Mouse (Mus musculus): ENCODE results near the gene Psors1c2. TPM values are rescaled to one million over a fixed set of nuclear protein-coding genes. Genes with fewer than 3 reads are reported as not detected.

Psors1c2 gene
- polyA plus RNA-seq, 1 experiment from 2014 or later = 0.47 TPM

DNA sequence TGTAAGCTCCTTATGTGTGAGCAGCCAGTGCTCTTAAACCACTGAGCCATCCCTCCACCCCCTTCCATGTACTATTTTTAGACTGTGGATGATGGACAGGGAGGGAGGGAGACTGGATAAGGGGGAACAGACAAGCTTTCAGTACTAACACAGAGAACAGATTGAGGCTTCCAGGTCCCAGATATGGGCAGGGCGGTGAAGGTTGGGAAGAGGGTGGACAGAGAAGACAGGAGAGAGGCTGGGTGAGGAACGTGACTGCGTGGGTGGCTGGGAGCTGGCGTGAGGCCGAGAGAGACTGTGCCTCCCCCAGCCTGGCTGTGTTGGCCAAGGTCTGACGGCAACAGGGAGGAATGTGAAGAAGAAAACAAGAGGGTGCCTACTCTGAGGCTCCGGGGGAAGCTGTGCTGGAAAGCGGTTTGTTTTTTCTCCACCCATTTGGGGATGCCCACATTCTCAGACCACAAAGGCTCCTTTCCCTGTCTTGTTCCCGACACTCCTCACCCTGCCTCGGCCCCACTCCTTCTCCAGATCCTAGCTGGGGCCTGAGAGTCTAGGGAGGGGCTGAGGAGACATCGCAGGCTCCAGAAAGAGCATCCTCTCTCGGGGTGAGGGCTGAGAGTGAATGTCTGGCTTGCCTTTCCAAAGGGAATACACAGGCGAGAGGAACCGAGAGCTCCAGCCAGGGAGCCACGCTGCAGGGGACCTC is 16.6 kb downstream of the Psors1c2 start:
- Histone ChIP-seq H3K27me3 (no peaks in the 10 kb centered on the region), H3K4me1 (replicated peaks) (peaks cover 13% of the 10 kb centered on the region; the same call in 1 of the 2 replicates), H3K4me3 (no peak overlapping the region), H3K27ac (replicated peaks) (no peak overlapping the region), H3K9ac (no peak overlapping the region), H3K36me3 (no peaks in the 10 kb centered on the region), H3K9me3 (no peaks in the 10 kb centered on the region), H3K4me2 (no peak overlapping the region)
- ATAC-seq (ENCODE audit: low read depth) = no peak
- 62% methylated on average over 15 of the region's 15 CpGs for WGBS

DNA sequence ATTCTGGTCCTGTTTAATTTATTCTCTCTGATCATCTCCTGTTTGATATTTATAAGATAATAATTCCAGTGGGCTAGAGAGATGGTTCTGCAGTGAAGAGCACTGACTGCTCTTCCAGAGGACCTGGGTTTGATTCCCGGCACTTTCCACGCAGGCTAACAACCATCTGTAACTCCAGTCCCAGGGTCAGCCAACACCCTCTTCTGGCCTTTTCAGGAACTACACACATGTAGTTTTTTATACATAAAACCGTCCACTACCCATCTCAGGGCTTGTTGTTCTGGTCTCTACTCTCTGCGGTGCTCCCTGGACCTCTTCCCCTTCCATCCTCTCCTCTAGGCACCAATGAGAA is 17.1 kb downstream of the Psors1c2 start:
- Histone ChIP-seq H3K9ac (no peak overlapping the region), H3K9me3 (no peaks in the 10 kb centered on the region), H3K27me3 (no peaks in the 10 kb centered on the region), H3K4me2 (no peak overlapping the region), H3K4me1 (replicated peaks) (peaks cover 13% of the 10 kb centered on the region; the same call in 1 of the 2 replicates), H3K27ac (replicated peaks) (no peak overlapping the region), H3K36me3 (no peaks in the 10 kb centered on the region), H3K4me3 (no peak overlapping the region)
- no peak for ATAC-seq (ENCODE audit: low read depth)
- WGBS = 95% methylated on average over 4 of the region's 4 CpGs

DNA sequence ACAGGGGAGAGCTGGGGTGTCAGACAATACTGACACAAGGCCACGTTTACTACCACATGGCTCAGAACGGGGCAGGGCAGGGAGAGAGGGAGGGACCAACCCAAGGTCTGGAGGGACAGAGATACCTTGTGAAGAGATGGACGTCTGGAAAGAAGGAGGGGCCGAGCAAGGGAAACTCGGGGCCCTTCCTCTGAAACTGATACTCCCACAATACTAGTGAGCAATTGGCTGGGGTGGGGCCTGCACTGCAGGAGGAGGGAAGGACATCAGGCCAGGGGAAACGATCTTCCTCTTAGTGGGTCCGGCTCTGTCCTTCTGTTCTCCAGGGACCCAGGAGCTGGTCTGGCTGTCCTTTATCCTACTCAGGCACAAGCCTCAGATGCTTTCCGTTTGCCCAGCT is 17.9 kb downstream of the Psors1c2 start:
- H3K36me3 ChIP-seq = no peaks in the 10 kb centered on the region
- H3K4me2 ChIP-seq = no peak overlapping the region
- H3K9me3 ChIP-seq = no peaks in the 10 kb centered on the region

DNA sequence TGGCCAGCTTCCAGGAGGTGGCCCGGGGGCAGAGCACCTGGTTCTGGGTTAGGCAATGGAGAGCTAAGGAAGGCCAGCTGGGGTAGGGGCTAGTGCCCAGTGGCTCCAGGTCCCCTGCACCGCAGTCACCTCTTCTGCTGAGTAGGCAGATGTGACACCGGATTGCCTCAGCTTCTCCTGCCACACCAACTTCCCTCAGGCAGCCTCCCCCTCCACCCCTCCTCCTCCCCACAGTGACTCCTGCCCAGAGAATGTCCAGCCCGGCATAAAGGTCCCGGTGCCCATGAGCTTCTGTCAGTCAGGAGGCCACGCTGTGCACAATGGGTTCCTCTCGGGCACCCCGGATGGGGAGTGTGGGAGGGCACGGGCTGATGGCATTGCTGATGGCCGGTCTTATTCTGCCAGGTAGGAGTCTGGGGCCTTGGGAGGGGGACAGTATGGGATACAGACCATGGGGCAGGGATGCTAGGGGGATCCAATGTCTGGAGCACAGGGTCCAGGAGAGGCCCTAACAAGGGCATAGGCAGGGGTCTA is 18.9 kb downstream of the Psors1c2 start, which contains the start of gene Cdsn:
TSS of gene Cdsn (plus strand) at position 248 of the 534 bp plus-strand sequence.
- H3K9me3 ChIP-seq = no peaks in the 10 kb centered on the region
- 80% methylated on average over 10 of the region's 10 CpGs for WGBS
- no peak within 1 kb of the TSS for H3K4me2 ChIP-seq
- H3K4me3 ChIP-seq = no peak within 1 kb of the TSS
- no peak within 1 kb of the TSS for H3K9ac ChIP-seq
- H3K27ac ChIP-seq (replicated peaks) = no peak within 1 kb of the TSS
- peaks cover 4% of the 10 kb centered on the region; the same call in 1 of the 2 replicates for H3K4me1 ChIP-seq (replicated peaks)
- no peaks in the 10 kb centered on the region for H3K27me3 ChIP-seq
- ATAC-seq (ENCODE audit: low read depth) = no peak
- H3K36me3 ChIP-seq = no peaks in the 10 kb centered on the region

More for the DNA sequence above, 17.9 kb downstream of the Psors1c2 start:
- H3K9ac ChIP-seq = no peak overlapping the region
- WGBS = 49% methylated on average over 8 of the region's 8 CpGs
- ATAC-seq (ENCODE audit: low read depth) = no peak
- peaks cover 13% of the 10 kb centered on the region; the same call in 1 of the 2 replicates for H3K4me1 ChIP-seq (replicated peaks)
- no peak overlapping the region for H3K4me3 ChIP-seq
- no peaks in the 10 kb centered on the region for H3K27me3 ChIP-seq
- no peak overlapping the region for H3K27ac ChIP-seq (replicated peaks)

DNA sequence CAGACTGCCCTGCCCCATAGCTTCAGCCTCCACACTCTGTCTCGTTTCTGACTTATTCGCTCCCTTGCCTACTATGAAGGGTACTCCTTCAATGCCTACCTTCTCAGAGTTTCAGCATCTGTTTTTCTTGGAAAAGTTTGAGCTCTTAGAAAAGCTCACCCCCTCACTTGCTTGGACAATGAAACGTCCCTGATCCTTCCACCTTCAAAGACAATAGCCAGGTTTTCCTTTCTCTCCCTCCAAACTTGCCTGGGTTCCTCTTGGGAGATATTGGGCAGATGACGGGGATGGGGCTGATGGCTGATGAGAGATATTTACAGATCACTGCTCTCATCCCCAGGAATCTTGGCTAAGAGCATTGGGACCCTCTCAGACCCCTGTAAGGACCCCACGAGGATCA is 21.3 kb downstream of the Psors1c2 start:
- Histone ChIP-seq H3K4me3 (no peak overlapping the region), H3K9me3 (no peaks in the 10 kb centered on the region), H3K27me3 (no peaks in the 10 kb centered on the region), H3K9ac (no peak overlapping the region), H3K4me2 (no peak overlapping the region), H3K36me3 (no peaks in the 10 kb centered on the region), H3K4me1 (replicated peaks) (no peaks in the 10 kb centered on the region), H3K27ac (replicated peaks) (no peak overlapping the region)
- ATAC-seq (ENCODE audit: low read depth) = no peak
- WGBS = 87% methylated on average over 5 of the region's 5 CpGs

DNA sequence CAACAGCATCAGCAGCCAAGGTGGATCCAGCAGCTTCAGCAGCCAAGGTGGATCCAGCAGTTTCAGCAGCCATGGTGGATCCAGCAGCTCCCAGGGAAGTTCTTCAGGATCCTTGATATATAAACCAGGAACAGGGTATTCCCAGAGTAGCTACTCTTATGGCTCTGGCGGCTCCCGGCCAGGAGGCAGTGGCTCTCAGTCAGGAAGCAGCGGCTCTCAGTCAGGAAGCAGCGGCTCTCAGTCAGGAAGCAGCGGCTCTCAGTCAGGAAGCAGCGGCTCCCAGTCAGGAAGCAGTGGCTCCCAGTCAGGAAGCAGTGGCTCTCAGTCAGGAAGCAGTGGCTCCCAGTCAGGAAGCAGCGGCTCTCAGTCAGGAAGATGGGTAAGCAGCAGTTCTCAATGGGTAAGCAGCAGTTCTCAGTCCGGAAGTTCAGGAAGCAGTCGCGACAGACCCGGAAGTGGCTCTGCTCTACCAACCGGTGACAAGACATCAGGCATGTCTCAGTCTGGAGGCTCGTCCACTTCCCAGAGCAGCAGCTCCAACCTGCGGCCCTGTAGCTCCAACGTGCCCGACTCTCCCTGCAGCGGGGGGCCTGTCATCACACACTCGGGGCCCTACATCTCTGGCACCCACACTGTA is 21.9 kb downstream of the Psors1c2 start:
- no peaks in the 10 kb centered on the region for H3K4me1 ChIP-seq (replicated peaks)
- WGBS = 91% methylated on average over 18 of the region's 18 CpGs
- ATAC-seq (ENCODE audit: low read depth) = no peak
- H3K27me3 ChIP-seq = no peaks in the 10 kb centered on the region
- H3K9ac ChIP-seq = no peak overlapping the region
- H3K4me2 ChIP-seq = no peak overlapping the region
- no peaks in the 10 kb centered on the region for H3K9me3 ChIP-seq
- no peak overlapping the region for H3K4me3 ChIP-seq
- H3K27ac ChIP-seq (replicated peaks) = no peak overlapping the region
- H3K36me3 ChIP-seq = no peaks in the 10 kb centered on the region

DNA sequence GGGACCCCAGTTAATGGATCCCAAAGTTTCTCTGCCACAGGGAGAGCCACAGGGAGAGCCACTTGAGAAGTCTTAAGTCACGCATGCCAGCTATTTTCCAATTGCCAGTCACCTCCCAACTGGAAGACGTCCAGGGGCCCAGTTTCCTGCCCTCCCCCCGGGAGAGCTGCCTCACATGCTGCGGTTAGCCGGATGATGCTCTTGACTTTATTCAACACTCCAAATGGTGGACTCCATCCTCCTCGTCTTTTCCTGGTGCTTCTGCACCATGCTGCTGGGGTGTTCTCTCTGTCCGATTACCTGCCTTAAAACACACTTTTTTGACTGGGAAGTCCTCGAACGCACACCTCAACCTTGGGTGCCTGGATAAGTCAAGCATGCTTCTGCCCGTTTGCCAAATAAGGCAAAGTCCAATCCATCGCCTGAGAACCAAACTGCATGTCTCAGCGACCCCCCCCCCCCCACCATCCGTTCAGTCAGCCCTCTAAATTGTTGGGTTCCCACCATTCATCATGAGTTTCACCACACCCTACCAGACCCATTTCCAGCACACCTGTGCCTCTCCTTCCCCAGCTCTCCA is 23.3 kb downstream of the Psors1c2 start:
- Histone ChIP-seq H3K4me3 (no peak overlapping the region), H3K27ac (replicated peaks) (no peak overlapping the region), H3K27me3 (no peaks in the 10 kb centered on the region), H3K4me1 (replicated peaks) (0 out of 2 replicates have a peak, but pooled peaks cover 2% of the 10 kb centered on the region), H3K9ac (no peak overlapping the region), H3K4me2 (no peak overlapping the region), H3K9me3 (no peaks in the 10 kb centered on the region), H3K36me3 (no peaks in the 10 kb centered on the region)
- no peak for ATAC-seq (ENCODE audit: low read depth)
- 90% methylated on average over 13 of the region's 13 CpGs for WGBS

DNA sequence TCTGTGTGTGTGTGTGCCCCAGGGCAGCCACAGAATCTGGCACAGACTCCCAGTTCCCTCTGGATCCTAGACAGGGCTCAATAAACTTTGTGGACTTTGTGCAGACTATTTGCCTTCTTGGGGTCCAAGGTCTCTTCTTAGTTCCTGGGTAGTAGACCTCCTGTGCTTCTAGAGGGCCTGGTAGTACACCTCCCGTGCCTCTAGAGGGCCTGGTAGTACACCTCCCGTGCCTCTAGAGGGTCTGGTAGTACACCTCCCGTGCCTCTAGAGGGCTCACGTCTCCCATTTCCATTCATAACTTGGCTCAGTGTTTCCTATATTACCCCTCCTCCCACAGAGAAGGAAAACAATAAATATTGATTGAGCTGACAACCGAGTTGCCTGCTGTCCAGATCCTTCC is 23.8 kb downstream of the Psors1c2 start:
- H3K36me3 ChIP-seq = no peaks in the 10 kb centered on the region
- no peak overlapping the region for H3K27ac ChIP-seq (replicated peaks)
- WGBS = 27% methylated on average over 5 of the region's 5 CpGs
- ATAC-seq (ENCODE audit: low read depth) = no peak
- no peaks in the 10 kb centered on the region for H3K9me3 ChIP-seq
- no peak overlapping the region for H3K4me2 ChIP-seq
- 0 out of 2 replicates have a peak, but pooled peaks cover 3% of the 10 kb centered on the region for H3K4me1 ChIP-seq (replicated peaks)
- H3K27me3 ChIP-seq = no peaks in the 10 kb centered on the region
- no peak overlapping the region for H3K9ac ChIP-seq
- no peak overlapping the region for H3K4me3 ChIP-seq

DNA sequence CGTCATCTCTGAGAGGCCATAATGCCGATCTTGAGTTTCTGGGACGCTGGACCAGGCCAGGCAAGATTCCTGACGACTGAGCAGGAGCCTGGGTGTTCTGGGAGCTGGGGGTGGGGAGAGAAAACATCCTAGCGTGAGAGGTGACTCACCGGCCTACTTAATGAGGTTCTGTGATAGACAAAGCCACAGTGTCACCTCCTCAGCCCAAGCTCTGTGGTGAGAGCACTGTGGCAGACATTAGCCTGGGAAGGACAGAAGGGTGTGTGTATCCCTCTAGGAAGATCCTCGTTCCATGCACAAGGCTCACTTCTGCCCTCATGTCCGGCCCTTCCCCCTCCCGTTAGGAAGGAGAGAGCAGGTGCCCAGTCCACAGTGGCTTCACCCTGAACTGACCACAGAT is 24.4 kb downstream of the Psors1c2 start:
- H3K9ac ChIP-seq = no peak overlapping the region
- 0 out of 2 replicates have a peak overlapping the region, but pooled peaks have one; percentile 0 for H3K27ac ChIP-seq (replicated peaks)
- no peak overlapping the region for H3K4me3 ChIP-seq
- H3K9me3 ChIP-seq = no peaks in the 10 kb centered on the region
- H3K4me1 ChIP-seq (replicated peaks) = 0 out of 2 replicates have a peak, but pooled peaks cover 3% of the 10 kb centered on the region
- ATAC-seq (ENCODE audit: low read depth) = no peak
- no peaks in the 10 kb centered on the region for H3K27me3 ChIP-seq
- WGBS = 75% methylated on average over 9 of the region's 9 CpGs
- no peak overlapping the region for H3K4me2 ChIP-seq
- no peaks in the 10 kb centered on the region for H3K36me3 ChIP-seq

DNA sequence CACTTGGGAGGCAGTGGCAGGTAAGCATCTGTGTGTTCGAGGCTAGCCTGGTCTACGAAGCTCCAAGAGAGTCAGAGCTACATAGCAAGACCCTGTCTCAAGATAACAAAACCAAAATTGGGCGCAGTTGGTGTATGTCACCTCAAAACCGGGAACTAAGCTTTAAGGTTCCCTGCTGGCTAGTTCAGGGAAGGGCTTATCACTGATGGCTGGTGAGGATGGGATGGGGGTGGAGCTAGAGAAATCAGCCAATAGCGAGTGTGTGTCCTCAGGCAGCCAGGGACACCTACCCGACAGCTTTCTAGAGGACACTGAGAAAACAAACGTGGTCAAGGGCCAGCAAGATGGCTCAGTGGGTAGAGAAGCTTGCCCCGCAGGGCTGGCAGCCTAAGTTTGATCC is 25.2 kb downstream of the Psors1c2 start:
- no peak overlapping the region for H3K4me3 ChIP-seq
- H3K36me3 ChIP-seq = no peaks in the 10 kb centered on the region
- H3K4me1 ChIP-seq (replicated peaks) = 0 out of 2 replicates have a peak, but pooled peaks cover 3% of the 10 kb centered on the region
- no peak overlapping the region for H3K9ac ChIP-seq
- H3K4me2 ChIP-seq = no peak overlapping the region
- H3K27me3 ChIP-seq = no peaks in the 10 kb centered on the region
- no peak overlapping the region for H3K27ac ChIP-seq (replicated peaks)
- WGBS = 65% methylated on average over 8 of the region's 8 CpGs
- no peak for ATAC-seq (ENCODE audit: low read depth)
- no peaks in the 10 kb centered on the region for H3K9me3 ChIP-seq

DNA sequence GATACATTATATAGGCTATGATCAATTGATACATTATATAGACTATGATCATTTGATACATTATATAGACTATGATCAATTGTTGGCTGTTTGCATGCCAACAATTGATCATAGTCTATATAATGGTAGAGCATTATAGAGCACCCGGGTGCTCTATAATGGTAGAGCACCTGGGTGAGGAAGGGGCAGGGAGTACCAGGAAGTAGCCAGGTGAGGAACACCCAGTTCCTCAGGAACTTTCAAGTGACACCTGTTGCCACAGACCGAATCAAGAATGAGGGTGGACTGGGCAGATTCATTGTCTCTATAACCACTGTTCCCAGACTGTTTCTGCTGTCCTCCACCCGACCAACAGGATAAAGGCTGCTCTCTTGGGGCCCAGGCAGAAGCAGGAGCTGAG is 34.1 kb downstream of the Psors1c2 start, which contains the start of gene 2300002M23Rik:
TSS of gene 2300002M23Rik (plus strand) at position 301 of the 400 bp plus-strand sequence.
- Histone ChIP-seq H3K9me3 (no peaks in the 10 kb centered on the region), H3K36me3 (no peaks in the 10 kb centered on the region), H3K4me3 (no peak within 1 kb of the TSS), H3K27ac (replicated peaks) (no peak within 1 kb of the TSS), H3K4me2 (no peak within 1 kb of the TSS), H3K4me1 (replicated peaks) (peaks cover 13% of the 10 kb centered on the region), H3K27me3 (peaks cover 23% of the 10 kb centered on the region), H3K9ac (no peak within 1 kb of the TSS)
- whole genome bisulfite sequencing = 68% methylated on average over 3 of the region's 3 CpGs
- ATAC-seq (ENCODE audit: low read depth) = no peak

DNA sequence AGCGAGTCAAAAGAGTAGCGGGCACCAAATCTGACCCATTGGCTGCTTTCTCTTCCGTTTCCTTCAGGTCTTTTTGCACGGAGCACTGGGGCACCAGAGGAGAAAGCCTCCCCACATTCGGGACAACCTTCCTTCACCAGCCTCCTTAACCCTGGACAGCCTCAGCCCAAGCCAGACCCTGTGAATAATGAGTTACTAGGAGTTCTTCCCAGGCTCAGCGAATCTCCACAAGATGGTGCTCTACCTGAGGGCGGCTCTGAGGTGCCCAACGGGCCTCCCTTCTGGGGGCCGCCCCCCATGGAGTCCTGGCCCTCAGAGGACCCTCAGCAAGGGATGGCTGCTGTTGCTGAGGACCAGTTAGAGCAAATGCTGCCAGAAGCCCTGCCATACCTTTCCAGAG is 34.8 kb downstream of the Psors1c2 start:
- Histone ChIP-seq H3K4me2 (no peak overlapping the region), H3K4me3 (no peak overlapping the region), H3K9me3 (no peaks in the 10 kb centered on the region), H3K27ac (replicated peaks) (no peak overlapping the region), H3K27me3 (peaks cover 23% of the 10 kb centered on the region), H3K4me1 (replicated peaks) (peaks cover 13% of the 10 kb centered on the region), H3K9ac (no peak overlapping the region), H3K36me3 (no peaks in the 10 kb centered on the region)
- no peak for ATAC-seq (ENCODE audit: low read depth)
- 29% methylated on average over 9 of the region's 9 CpGs for WGBS
